Mouse (Mus musculus): ENCODE measurements around the gene Zfp872. TPM values are rescaled to one million over a fixed set of nuclear protein-coding genes. Genes with fewer than 3 reads are reported as not detected.
A peak's percentile ranks its signal among the peaks of the same experiment; 100 is the strongest.
"Not testable (repeated sequence)": the region's sequence is repeated elsewhere in the genome, so short reads cannot be mapped to it uniquely, and the experiment has no call there.

The Zfp872 gene
- total RNA-seq, 1 experiment from 2014 or later, result 3.2 TPM

DNA sequence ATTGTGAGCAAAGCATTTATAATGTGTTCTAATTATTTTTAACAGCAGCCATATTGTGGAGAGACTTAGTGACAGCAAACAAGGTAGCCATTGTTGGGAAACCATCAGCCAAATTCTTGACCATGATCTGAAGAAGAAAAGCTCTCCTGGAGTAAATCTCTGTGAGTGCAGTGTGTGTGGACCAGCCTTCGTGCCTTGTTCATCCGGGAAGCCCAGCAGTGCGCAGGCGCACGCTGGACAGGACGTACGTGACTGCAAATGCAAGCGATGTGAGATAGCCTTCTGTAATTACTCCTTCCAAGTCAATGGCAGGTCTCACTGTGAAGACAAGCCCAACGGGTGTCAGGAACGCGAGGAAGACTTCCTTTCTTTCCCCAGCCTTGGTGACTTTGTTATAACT lies 18.6 kb upstream of the Zfp872 start:
- no peak for DNase-seq

DNA sequence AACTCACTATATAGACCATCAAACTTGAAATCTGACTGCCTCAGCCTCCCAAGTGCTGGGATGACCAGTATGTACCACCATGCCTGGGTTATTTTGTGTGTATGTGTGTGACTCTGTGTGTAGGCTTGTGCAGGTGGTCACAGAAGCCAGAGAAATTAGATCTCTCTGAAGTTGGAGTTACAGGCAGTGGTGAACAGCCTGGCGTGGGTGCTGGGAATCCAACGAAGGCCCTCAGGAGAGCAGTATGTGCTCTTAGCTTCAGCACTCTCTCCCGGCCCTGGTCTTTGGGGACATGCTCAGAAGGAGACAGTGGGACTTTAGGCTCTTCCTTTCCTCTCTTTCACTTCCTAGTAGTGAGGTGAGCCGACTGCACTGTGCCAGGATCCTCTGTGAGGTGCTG lies 15.6 kb upstream of the Zfp872 start:
- DNase-seq, result no peak

DNA sequence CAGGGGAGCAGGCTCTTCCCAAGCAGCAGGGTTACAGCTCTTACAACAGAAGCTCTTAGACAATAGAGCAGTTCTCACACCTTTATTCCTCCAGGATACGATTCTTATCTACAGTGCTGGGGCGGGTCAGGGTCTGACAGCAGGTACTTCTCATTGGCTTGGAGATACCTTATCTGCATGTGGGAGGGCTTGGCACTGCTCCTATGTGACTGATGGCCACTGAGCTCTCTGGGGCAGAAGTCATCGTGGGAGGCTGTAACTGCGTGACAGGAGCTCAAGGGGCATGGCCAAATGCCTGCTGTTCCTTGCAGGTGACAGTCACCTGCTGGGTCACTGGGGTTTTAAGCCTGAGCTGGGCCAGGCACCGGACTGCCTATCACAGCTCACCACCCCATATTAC lies 8.5 kb downstream of the Zfp872 start:
- DNase-seq, result no peak

DNA sequence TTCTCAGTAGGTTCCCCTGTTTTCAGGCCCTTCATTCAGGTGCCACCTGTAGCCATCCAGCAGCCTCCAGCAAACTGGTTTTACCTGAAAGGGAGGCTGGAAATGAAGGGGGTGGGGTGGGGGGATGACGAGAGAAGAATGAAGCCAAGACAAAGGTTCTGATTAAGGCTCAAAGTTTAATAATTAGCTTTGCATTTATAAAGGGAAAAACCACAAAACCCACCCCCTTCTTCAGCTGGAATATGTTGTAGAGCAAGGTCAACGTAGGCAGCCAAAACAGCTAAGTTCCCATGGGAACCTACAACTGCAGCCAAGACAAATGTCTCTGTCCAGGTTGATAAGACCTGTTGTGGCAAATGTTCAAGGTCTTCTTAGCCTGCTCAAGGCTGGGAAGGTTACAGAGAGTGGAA lies 25.9 kb downstream of the Zfp872 start:
- no peak for DNase-seq

DNA sequence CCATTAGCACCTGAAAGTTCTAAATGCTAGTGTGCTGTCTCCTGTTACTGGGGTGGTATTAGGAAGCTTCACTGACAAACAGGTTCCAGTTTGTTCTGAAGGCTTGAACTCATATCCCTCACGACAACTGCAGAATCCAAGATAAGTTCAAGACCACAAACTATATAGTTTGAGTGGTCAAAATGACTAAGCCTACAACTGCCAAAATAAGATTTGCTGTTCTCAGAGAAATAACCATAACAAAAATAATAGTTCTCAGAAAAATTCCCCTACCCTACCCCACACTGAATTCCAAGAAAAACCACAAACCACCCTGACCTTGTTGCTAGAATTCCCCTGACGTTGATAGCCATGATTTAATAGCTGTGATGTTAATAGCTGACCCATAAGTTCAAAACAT lies 26.7 kb downstream of the Zfp872 start:
- no peak for DNase-seq

DNA sequence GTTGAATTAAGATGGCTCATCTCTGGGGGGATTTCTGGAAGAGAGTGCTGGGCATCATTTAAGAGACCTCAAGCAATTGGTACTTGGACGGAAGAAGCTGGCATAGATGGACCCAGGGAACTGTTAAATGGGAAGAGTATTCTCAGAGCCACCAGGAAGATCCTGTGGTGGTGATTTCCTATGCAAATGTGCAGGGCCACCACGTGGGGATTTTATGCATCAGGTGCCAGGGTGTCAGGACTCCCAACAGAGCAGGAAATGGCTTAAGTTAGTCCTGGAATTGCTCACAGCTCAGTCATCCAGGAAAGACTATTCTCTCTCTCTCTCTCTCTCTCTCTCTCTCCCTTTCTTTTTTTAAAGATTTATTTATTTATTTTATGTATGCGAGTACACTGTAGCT lies 28.8 kb downstream of the Zfp872 start:
- no peak for DNase-seq

DNA sequence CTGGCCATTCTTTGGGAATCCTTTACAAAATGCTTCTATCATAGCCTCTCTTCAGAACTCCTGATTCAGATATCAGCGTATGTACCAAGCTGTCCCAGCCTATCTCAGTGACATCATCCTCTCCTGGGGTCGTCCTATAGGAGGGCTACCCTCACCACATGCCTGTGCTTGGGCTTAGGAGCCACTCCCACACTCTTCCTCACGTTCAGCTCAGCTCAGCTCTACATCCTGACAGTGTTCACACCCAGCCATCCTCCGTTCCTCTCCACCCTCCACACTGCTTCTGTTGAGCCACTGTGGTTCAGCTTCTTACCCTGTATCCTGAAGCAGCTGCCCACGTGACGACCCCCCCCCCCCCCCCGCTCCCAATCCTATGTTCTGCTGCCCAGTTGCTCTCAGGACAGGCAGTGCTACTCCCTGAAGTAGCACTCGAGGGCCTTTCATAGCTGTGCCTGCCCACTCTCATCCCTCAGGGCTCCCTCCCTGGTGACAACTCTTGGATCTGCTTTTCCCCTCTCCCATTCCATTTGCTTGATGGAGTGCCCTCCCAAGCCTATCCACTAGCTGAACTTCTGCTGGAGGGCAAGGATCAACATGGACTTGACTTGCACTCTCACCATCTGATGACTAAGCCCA lies 30.1 kb downstream of the Zfp872 start:
- no peak for DNase-seq

DNA sequence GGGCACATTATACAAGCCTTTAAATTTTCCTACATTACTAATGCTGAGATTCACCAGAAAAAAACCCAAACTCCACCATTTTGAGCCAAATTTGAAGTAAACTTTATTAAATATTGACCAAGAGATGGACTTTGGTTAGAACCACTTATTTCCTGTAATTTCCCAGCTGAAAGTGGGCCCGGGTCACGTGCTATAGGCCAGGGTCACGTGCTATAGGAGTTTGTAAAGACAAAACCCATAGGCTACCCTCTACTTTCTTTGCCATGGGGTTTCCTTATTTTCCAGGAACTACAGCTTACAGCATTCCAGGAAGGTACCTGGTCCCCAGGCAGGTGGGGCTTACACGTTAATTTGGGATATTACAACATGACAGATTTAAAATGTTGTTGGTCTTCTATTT lies 36.2 kb downstream of the Zfp872 start:
- DNase-seq, result no peak

DNA sequence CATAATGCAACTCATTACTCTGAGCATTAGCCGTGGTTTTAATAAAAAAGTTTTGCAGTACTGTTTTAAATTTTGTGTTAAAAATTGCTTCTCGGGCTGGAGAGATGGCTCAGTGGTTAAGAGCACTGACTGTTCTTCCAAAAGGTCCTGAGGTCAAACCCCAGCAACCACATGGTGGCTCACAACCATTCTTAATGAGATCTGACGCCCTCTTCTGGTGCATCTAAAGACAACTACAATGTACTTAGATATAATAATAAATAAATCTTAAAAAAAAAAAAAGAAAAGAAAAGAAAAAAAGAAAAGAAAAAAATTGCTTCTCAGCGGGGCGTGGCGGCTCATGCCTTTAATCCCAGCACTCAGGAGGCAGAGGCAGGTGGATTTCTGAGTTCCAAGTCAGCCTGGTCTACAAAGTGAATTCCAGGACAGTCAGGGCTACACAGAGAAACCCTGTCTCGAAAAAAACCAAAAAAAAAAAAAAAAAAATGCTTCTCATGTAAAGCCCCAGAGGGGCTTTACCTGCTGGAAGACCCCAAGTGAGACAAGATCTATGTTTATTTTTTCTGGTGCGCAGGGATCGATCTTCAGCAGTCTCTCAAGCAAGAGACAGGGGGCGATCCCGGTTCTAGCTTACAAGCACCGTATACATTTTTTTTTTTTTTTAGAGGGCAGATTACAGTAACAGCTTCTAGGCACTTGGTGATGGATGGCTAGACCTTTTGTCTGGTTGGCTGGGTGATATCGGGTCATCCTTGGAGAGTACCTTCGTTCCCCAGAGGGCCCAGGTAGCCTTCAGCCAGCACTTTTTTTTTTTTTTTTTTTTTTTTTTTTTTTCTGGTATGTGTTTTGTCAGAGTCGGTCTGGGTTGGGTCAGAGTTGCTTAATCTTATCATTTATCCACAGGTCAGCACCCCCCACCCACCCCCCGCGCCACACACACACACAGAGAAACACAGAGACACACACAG lies 36.9 kb downstream of the Zfp872 start:
- DNase-seq, result no peak

DNA sequence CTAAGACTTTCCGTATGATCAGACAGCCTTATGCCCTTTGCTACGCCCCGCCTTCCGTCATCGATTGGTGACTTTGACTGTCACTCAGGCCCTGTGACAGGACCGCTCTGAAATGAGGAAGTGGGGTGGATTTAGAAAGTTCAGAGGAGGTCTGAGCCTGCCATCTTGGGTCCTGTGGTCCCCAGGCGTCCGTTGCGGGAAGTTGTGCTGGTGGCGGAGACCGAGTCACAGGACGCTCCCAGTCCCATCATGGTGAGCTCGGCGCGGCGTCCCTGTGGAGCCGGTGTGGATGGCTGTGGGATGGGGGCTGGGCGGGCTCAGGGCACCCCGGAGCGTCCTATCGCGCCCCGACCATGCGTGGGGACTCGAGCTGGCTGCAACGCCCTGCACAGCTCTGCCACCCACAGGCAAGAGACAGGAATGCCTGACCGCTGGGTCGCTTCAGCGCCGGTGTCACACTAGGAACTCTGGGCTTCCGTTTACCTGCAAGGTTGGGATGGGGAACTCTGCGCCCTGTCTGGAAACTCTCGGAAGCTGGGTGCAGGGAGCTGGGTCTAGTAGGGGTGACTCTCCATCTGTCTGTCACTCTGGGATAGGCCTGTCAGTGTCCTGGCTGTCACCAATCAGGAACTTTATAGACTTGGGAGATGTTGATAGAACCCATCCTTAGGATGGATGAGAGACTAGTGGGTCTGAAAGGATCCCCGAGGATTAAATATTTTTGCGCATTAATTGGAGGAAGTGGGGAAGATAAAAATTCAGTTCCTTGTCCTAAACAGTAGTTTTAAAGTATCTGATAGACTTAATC lies 37.9 kb downstream of the Zfp872 start, which contains the start of gene Zfp809:
Gene Zfp809, plus strand, starts transcription at position 134 of the 808 bp plus-strand sequence.
- DNase-seq, result peak; percentile 99

DNA sequence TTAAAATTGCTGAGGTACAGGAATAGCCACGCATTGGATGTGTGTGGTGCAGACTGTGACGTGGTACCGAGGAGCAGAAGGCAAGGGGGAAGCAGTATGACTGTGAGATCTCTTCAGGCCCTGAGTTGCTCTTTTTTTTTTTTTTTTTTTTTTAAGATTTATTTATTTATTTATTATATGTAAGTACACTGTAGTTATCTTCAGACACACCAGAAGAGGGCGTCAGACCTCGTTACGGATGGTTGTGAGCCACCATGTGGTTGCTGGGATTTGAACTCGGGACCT lies 38.4 kb downstream of the Zfp872 start:
- DNase-seq, result not testable (repeated sequence)

DNA sequence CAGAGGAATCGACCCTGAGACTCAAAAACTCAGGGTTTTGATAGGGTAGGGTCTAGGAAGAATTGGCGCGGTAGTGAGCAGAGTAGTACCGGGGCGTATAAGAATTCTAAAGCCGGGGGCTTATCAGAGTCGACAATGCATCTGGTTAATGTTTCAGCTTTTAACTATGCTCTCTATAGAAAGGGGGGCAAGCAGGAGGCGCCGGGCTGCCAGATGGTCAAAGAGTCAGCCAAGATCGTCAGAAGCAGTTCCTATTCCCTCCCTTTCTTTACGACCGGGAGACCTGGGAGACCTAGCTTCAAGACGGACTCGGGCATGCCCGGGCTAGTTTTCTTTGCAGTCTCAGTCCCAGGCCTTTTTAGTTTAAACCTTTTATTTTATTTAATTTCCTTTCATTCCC lies 39.0 kb downstream of the Zfp872 start:
- DNase-seq, result no peak

DNA sequence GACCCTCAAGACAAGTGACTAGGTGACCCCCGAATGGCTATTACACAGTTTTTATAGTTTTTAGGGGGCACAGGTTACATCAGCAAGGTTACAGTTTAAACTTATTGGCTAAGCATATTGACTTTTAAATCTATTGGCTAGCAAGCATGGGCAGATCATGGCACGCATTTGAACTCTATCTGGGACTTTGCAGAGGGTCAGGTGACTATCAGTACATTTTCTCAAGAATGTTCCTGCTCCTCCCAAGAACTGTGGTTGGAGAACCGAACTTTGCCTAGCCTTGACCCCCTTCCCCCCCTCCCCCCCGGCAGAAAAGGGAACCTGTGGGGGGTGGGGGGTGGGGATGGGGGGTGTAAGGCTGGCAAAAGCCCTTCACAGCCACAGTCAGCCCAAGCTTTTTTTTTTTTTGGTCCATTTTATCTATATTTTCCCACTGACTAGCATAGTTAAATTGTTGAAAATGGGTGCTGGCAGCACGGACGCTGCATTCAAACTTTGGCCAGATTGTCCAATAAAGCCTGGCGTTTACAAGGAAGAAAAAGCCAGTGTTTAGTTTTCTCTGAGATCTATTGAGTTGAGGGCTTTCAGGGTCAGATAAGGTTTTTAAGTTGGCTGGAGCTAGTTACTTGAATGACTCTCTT lies 41.6 kb downstream of the Zfp872 start:
- no peak for DNase-seq

DNA sequence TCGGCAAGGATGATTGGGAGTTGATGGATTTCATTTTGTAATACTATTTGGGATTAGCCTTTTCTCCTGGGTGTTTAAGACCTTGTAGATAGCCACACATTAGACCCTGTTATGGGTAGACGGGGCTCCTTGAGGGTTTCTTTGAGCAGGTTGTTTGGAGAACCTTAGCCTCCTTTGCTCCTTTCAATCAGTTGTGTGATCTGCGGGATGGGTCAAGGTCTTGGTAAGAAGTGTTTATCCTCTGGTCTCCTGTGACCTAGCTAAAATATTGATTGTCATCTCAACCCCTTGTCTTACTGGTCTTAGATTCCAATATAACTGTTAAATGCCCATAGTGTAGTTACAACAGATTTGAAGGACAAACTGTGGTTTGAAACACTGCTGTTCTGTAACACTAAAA lies 42.2 kb downstream of the Zfp872 start:
- no peak for DNase-seq

DNA sequence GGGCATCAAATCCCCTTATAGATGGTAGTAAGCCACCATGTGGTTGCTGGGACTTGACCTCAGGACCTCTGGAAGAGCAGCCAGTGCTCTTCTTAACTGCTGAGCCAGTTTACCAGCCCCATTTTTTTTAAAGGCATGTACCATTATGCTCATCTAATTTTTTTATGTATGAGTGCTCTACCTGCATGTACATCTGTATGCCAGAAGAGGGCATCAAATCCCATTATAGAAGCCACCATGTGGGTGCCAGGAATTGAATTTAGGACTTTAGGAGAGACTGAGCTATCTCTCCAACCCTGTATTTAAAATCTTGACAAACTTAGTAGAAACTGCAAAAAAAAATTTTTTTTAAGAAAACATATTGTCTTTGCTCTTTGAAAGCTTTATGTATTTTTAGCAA lies 42.7 kb downstream of the Zfp872 start:
- no peak for DNase-seq

DNA sequence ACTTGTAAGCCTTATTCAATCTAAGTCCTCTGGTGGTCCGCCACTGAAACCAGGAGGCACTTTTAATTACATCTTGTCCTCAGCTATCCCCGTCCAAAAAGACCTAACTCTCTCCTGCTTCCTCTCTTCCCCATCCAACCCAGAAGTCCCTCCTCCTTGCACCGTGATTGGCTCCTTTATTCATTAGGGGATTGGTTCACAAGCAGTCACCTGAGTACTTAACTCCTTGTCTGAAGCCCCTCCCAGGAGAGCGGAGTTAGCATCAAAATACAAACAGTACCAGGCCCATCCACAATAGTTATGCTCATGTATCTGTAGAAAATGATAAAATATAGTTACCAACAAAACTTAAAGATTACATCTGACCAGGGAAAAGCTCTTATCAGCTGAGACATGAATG lies 52.1 kb downstream of the Zfp872 start:
- DNase-seq, result no peak

DNA sequence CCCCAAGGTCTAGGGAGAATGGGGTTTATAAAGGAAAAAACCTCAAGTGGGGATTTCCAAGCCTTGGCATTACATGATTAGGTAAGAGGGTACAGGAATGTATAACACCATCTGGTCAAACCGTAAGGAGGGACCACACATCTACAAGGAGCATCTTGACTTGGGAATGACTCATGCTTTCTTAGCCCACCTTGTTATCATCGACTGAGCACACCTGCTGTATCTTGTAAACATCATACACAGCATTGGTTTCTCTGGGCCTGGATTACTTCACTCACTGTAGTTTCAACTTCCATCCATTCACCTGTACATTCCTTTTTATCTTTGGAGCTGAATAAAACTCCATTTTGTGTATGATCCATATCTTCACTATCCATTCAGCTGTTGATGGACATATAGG lies 56.4 kb downstream of the Zfp872 start:
- no peak for DNase-seq

Other genes with a start within 250 kb of the Zfp872 start
- 14.0 and 19.4 TPM in 2 replicates for gene Swsap1, start 232.3 kb upstream of the Zfp872 start, total RNA-seq (2021)
- gene Epor, start 224.6 kb upstream of the Zfp872 start, total RNA-seq (2021), result 1.6 and 1.8 TPM in 2 replicates
- gene Rgl3, start 198.6 kb upstream of the Zfp872 start, total RNA-seq (2021), result 33.9 and 66.9 TPM in 2 replicates
- 1.3 and 3.7 TPM in 2 replicates for gene Ccdc151, start 185.5 kb upstream of the Zfp872 start, total RNA-seq (2021)
- gene Prkcsh, start 185.3 kb upstream of the Zfp872 start, total RNA-seq (2021), result 161 and 164 TPM in 2 replicates
- 0.90 and 2.9 TPM in 2 replicates for gene Elavl3, start 136.1 kb upstream of the Zfp872 start, total RNA-seq (2021)
- not detected in 2 replicates for gene Gm49318, start 116.8 kb upstream of the Zfp872 start, total RNA-seq (2021)
- 9.4 and 12.4 TPM in 2 replicates for gene Zfp653, start 116.7 kb upstream of the Zfp872 start, total RNA-seq (2021)
- gene Ecsit, start 102.7 kb upstream of the Zfp872 start, total RNA-seq (2021), result 45.7 and 60.4 TPM in 2 replicates
- gene Cnn1, start 88.9 kb upstream of the Zfp872 start, total RNA-seq (2021), result 0.46 and 0.76 TPM in 2 replicates
- 75.1 and 75.8 TPM in 2 replicates for gene Elof1, start 70.9 kb upstream of the Zfp872 start, total RNA-seq (2021)
- gene Acp5, start 52.4 kb upstream of the Zfp872 start, total RNA-seq (2021), result 19.0 and 25.4 TPM in 2 replicates
- 52.5 and 64.8 TPM in 2 replicates for gene Pigyl, start 31.2 kb upstream of the Zfp872 start, total RNA-seq (2021)
- gene Zfp809, start 37.6 kb downstream of the Zfp872 start, total RNA-seq (2021), result 46.4 and 52.1 TPM in 2 replicates
- gene Zfp599, start 71.8 kb downstream of the Zfp872 start, total RNA-seq (2021), result 0.82 and 1.1 TPM in 2 replicates
- gene Zfp810, start 119.6 kb downstream of the Zfp872 start, total RNA-seq (2021), result 7.9 and 11.0 TPM in 2 replicates
- gene Anln, start 201.1 kb downstream of the Zfp872 start, total RNA-seq (2021), result 8.6 and 15.6 TPM in 2 replicates
- 6.6 and 7.2 TPM in 2 replicates for gene 9530077C05Rik, start 223.4 kb downstream of the Zfp872 start, total RNA-seq (2021)